Mouse (Mus musculus) midbrain, embryonic 13.5 days (tissue): Measurements from ENCODE around the gene Pxmp2. TPM values are rescaled to one million over a fixed set of nuclear protein-coding genes. Genes with fewer than 3 reads are reported as not detected.

Source experiments
- ATAC-seq: fragments of 200-750 bp; cut with Nextera tagmentation; 2 replicates; pipeline ENCODE4 v1.8.0; 2017; ENCODE audit warnings: mild to moderate bottlenecking, moderate TSS enrichment, moderate library complexity
- H3K27ac ChIP-seq: fragments of 300-500 bp; sonication (generic); 2 replicates; pipeline ENCODE4 v1.5.1; 2015; ENCODE audit warnings: inconsistent platforms, mild to moderate bottlenecking, moderate library complexity
- H3K27me3 ChIP-seq: fragments of 300-500 bp; sonication (generic); 2 replicates; pipeline ENCODE4 v1.6.1; 2015; ENCODE audit warnings: mild to moderate bottlenecking, inconsistent platforms
- H3K36me3 ChIP-seq: fragments of 300-500 bp; sonication (generic); 2 replicates; pipeline ENCODE4 v1.6.1; 2015; ENCODE audit warnings: mild to moderate bottlenecking, inconsistent platforms
- H3K4me1 ChIP-seq: fragments of 300-500 bp; sonication (generic); replicated peaks from 2 replicates; pipeline ENCODE4 v1.6.1; 2015; ENCODE audit warnings: inconsistent platforms
- H3K4me2 ChIP-seq: fragments of 300-500 bp; sonication (generic); replicated peaks from 2 replicates; pipeline ENCODE4 v1.6.1; 2015; ENCODE audit warnings: moderate library complexity, mild to moderate bottlenecking, inconsistent platforms
- H3K4me3 ChIP-seq: fragments of 300-500 bp; sonication (generic); replicated peaks from 2 replicates; pipeline ENCODE4 v1.5.1; 2015; ENCODE audit warnings: mild to moderate bottlenecking, inconsistent platforms
- H3K9ac ChIP-seq: fragments of 300-500 bp; sonication (generic); replicated peaks from 2 replicates; pipeline ENCODE4 v1.6.1; 2015; ENCODE audit warnings: mild to moderate bottlenecking, inconsistent platforms
- H3K9me3 ChIP-seq: fragments of 300-500 bp; sonication (generic); 2 replicates; pipeline ENCODE4 v1.6.1; 2016; ENCODE audit warnings: mild to moderate bottlenecking, inconsistent platforms
- WGBS: fragments of 180-500 bp; shearing (Covaris S2); methylation state at CpG from one replicate; pipeline ENCODE4 v1.1.7; 2015; 5-methylcytosine and 5-hydroxymethylcytosine counted together
- polyA plus RNA-seq: library from polyadenylated mRNA; unstranded; fragments of >200 nt; fragmentation: Nextera tagmentation; extraction: Ambion mirVana; gene quantifications from 2 replicates; pipeline ENCODE4 v1.2.1, GENCODE M21; 2015

Pxmp2 gene
- 9.2 and 10.2 TPM in 2 replicates for polyA plus RNA-seq

GRCm38 (mm10) chr5:110285770-110286445, at the start of gene Pxmp2, which contains the start of gene Pole:
Gene Pxmp2, minus strand, starts transcription at chr5:110286186.
Gene Pole, plus strand, starts transcription at chr5:110286306.
- Histone ChIP-seq H3K9ac (peak within 1 kb of the TSS; percentile 85), H3K27ac (no peak within 1 kb of the TSS), H3K36me3 (peaks cover 5% of the 10 kb centered on the region; the same call in 1 of the 2 replicates)

DNA sequence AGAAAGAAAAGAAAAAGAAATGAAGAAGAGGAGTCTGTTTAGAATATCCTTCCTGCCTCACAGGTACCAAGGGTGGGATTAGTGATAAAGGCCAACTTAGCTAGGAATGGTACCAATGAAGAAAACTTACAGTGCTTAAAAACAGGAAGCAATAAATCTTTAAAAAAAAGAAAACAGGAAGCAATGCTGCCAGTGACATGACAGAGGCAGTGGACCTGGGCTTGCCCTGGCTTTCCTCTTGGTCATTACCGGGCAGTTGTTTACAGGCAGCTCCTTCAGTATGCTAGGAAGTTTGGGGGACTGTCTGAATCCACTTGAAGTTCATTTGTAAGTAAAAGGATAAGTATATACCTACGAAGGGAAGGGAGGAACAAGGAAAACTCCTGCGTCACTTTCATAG, 44.5 kb upstream of the Pxmp2 start:
- WGBS, result 95% methylated on average over 3 of the region's 3 CpGs
- Histone ChIP-seq H3K27me3 (no peaks in the 10 kb centered on the region), H3K9me3 (no peaks in the 10 kb centered on the region), H3K4me1 (no peaks in the 10 kb centered on the region), H3K9ac (no peak overlapping the region), H3K4me2 (no peak overlapping the region), H3K36me3 (peaks cover 77% of the 10 kb centered on the region), H3K4me3 (no peak overlapping the region), H3K27ac (no peak overlapping the region)
- no peak for ATAC-seq

More at GRCm38 (mm10) chr5:110285770-110286445, at the start of gene Pxmp2, which contains the start of gene Pole:
- under 1% methylated on average over 64 of the region's 64 CpGs for WGBS
- Histone ChIP-seq H3K4me2 (peak within 1 kb of the TSS; percentile 93), H3K27me3 (peaks cover 17% of the 10 kb centered on the region), H3K9me3 (no peaks in the 10 kb centered on the region), H3K4me1 (peaks cover 17% of the 10 kb centered on the region), H3K4me3 (peak within 1 kb of the TSS; percentile 77)
- ATAC-seq, result peak; percentile 98

GRCm38 (mm10) chr5:110313127-110313526, 27.1 kb upstream of the Pxmp2 start:
- peaks cover 32% of the 10 kb centered on the region for H3K36me3 ChIP-seq
- H3K9me3 ChIP-seq, result no peaks in the 10 kb centered on the region
- ATAC-seq, result no peak
- H3K27me3 ChIP-seq, result no peaks in the 10 kb centered on the region
- H3K9ac ChIP-seq, result no peak overlapping the region
- H3K4me1 ChIP-seq, result no peaks in the 10 kb centered on the region
- H3K27ac ChIP-seq, result no peak overlapping the region
- H3K4me2 ChIP-seq, result no peak overlapping the region
- no peak overlapping the region for H3K4me3 ChIP-seq
- 95% methylated on average over 3 of the region's 3 CpGs for WGBS

DNA sequence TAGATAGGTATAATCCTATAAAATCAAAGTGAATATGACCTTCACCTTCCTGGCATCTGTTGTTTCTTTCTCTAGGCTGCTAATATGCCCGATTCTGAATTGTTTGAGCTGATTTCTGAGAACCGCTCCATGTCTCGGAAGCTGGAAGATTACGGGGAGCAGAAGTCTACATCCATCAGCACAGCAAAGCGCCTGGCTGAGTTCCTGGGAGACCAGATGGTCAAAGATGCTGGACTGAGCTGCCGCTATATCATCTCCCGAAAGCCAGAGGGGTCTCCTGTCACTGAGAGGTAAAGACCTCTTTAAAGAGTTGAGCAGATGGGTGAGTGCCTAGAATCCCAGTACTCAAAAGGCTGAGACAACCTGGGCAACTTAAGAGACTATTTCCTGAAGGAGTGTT, 22.9 kb upstream of the Pxmp2 start:
- 98% methylated on average over 7 of the region's 7 CpGs for WGBS
- no peak overlapping the region for H3K27ac ChIP-seq
- H3K27me3 ChIP-seq, result no peaks in the 10 kb centered on the region
- no peak for ATAC-seq
- no peak overlapping the region for H3K4me3 ChIP-seq
- no peak overlapping the region for H3K4me2 ChIP-seq
- no peaks in the 10 kb centered on the region for H3K4me1 ChIP-seq
- H3K9me3 ChIP-seq, result no peaks in the 10 kb centered on the region
- no peak overlapping the region for H3K9ac ChIP-seq
- peaks cover 46% of the 10 kb centered on the region for H3K36me3 ChIP-seq

GRCm38 (mm10) chr5:110300591-110300990, 14.6 kb upstream of the Pxmp2 start:
- no peak overlapping the region for H3K27ac ChIP-seq
- 96% methylated on average over 2 of the region's 2 CpGs for WGBS
- peaks cover 70% of the 10 kb centered on the region for H3K36me3 ChIP-seq
- no peak overlapping the region for H3K4me2 ChIP-seq
- H3K9me3 ChIP-seq, result no peaks in the 10 kb centered on the region
- H3K9ac ChIP-seq, result no peak overlapping the region
- H3K4me3 ChIP-seq, result no peak overlapping the region
- no peak for ATAC-seq
- no peaks in the 10 kb centered on the region for H3K4me1 ChIP-seq
- H3K27me3 ChIP-seq, result no peaks in the 10 kb centered on the region

DNA sequence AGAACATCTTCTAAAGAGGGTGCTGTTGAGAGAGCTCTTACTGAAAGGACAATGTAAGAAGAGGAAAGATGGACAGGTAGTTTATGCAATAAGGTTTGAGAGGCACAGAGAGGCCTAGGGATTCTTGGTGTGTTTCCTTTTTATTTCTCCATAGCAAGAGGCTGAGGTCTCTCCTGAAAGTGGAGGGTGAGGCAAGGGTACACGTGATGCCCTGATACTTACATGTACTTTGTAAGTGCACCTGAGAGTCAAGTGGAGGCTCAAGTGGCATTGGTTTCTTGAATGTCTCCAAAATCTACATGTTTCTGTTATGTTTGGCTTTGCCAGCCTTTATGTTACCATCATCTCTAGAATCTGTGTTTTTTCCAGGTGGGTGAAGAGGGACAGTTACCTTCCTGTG, 10.7 kb upstream of the Pxmp2 start:
- ATAC-seq, result no peak
- Histone ChIP-seq H3K4me3 (no peak overlapping the region), H3K4me2 (no peak overlapping the region), H3K36me3 (peaks cover 61% of the 10 kb centered on the region), H3K4me1 (no peaks in the 10 kb centered on the region), H3K9me3 (no peaks in the 10 kb centered on the region), H3K9ac (no peak overlapping the region), H3K27ac (no peak overlapping the region), H3K27me3 (no peaks in the 10 kb centered on the region)
- 96% methylated on average over 1 of the region's 1 CpGs for WGBS

DNA sequence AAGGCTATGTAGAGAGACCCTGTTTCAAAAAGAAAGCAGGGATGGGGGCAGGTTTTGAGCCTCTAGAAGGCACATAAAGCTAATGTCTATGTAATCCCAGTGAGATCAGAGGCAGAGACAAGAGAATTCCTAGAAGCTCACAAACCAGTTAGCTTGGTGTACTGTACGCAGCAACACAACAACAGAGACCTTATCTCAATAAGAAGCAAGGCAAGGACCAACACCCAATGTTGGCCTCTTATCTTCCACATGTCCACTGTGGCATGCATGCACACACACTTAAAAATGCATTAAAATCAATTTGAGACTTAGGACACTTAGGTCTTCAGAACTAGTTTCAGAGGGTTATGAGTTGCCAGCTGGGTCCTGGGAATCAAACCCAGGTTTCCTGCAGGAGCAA, 5.7 kb upstream of the Pxmp2 start:
- H3K4me3 ChIP-seq, result no peak overlapping the region
- H3K9me3 ChIP-seq, result no peaks in the 10 kb centered on the region
- H3K4me2 ChIP-seq, result no peak overlapping the region
- H3K27ac ChIP-seq, result no peak overlapping the region
- peaks cover 8% of the 10 kb centered on the region for H3K4me1 ChIP-seq
- ATAC-seq, result no peak
- 92% methylated on average over 1 of the region's 1 CpGs for WGBS
- no peaks in the 10 kb centered on the region for H3K27me3 ChIP-seq
- H3K36me3 ChIP-seq, result peaks cover 38% of the 10 kb centered on the region
- H3K9ac ChIP-seq, result no peak overlapping the region

DNA sequence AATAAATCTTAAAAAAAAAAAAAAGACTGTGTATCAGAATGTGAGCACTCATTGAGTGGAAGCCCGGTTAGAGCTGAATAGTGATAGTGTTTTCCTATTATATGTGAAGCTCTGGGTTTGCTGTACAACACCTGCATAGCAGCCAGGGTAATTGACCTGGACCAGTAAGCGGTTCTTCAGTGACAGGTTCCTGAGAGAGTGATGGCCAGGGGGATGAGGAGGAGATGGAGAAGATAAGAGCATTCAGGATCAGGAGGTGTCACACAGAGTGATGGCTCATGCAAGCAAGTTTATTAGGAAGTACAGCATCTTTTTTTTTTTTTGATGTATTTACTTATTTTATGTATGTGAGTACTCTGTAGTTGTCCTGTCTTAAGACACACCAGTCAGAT, 1.1 kb upstream of the Pxmp2 start:
- Histone ChIP-seq H3K4me1 (peaks cover 17% of the 10 kb centered on the region), H3K4me2 (peak overlapping the region; percentile 93), H3K27me3 (peaks cover 17% of the 10 kb centered on the region), H3K4me3 (peak overlapping the region; percentile 77; the same call in 1 of the 2 replicates), H3K36me3 (peaks cover 13% of the 10 kb centered on the region; the same call in 1 of the 2 replicates), H3K9me3 (no peaks in the 10 kb centered on the region), H3K27ac (no peak overlapping the region), H3K9ac (no peak overlapping the region)
- WGBS, result 73% methylated on average over 2 of the region's 2 CpGs
- ATAC-seq, result no peak

- peaks cover 11% of the 10 kb centered on the region; the same call in 1 of the 2 replicates for H3K36me3 ChIP-seq
- WGBS, result 2% methylated on average over 31 of the region's 31 CpGs
- H3K4me2 ChIP-seq, result peak overlapping the region; percentile 93
- peak overlapping the region; percentile 85 for H3K9ac ChIP-seq
- peak overlapping the region; percentile 77 for H3K4me3 ChIP-seq
- H3K9me3 ChIP-seq, result no peaks in the 10 kb centered on the region
- no peak overlapping the region for H3K27ac ChIP-seq
- peaks cover 17% of the 10 kb centered on the region for H3K27me3 ChIP-seq
- H3K4me1 ChIP-seq, result peaks cover 17% of the 10 kb centered on the region
- no peak for ATAC-seq
These were observed 579 bp upstream of the Pxmp2 start for GRCm38 (mm10) chr5:110286446-110287083.

DNA sequence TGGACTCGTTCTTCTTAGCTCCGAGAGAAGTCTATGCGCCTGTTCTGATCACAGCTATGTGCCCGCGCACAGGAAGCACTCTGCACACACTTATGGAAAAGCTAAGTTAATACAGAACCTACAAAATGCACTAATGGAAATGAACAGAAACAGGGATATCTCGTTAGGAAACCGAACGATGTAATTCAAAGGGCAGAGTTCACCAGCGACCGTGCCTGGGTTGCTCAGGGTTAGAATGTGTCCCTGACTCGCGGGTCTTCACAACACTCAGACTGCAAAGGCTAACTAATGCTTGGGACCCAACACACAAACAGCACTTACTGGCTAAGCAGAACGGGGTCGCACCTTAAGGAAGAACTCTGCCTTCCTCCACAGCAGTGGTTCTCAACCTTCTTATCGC, 830 bp downstream of the Pxmp2 start:
- H3K27me3 ChIP-seq, result peaks cover 17% of the 10 kb centered on the region
- WGBS, result 12% methylated on average over 15 of the region's 15 CpGs
- ATAC-seq, result no peak
- no peak overlapping the region for H3K27ac ChIP-seq
- H3K36me3 ChIP-seq, result 0 out of 2 replicates have a peak, but pooled peaks cover 1% of the 10 kb centered on the region
- H3K4me3 ChIP-seq, result peak overlapping the region; percentile 77
- 0 out of 2 replicates have a peak overlapping the region, but pooled peaks have one; percentile 85 for H3K9ac ChIP-seq
- peak overlapping the region; percentile 93 for H3K4me2 ChIP-seq
- no peaks in the 10 kb centered on the region for H3K9me3 ChIP-seq
- peaks cover 17% of the 10 kb centered on the region for H3K4me1 ChIP-seq

GRCm38 (mm10) chr5:110284536-110284935, 1.4 kb downstream of the Pxmp2 start:
- no peaks in the 10 kb centered on the region for H3K9me3 ChIP-seq
- H3K4me3 ChIP-seq, result no peak overlapping the region
- no peak overlapping the region for H3K27ac ChIP-seq
- H3K4me1 ChIP-seq, result peaks cover 17% of the 10 kb centered on the region
- 14% methylated on average over 4 of the region's 4 CpGs for WGBS
- no peak for ATAC-seq
- peaks cover 17% of the 10 kb centered on the region for H3K27me3 ChIP-seq
- no peak overlapping the region for H3K9ac ChIP-seq
- no peak overlapping the region for H3K4me2 ChIP-seq
- H3K36me3 ChIP-seq, result no peaks in the 10 kb centered on the region

DNA sequence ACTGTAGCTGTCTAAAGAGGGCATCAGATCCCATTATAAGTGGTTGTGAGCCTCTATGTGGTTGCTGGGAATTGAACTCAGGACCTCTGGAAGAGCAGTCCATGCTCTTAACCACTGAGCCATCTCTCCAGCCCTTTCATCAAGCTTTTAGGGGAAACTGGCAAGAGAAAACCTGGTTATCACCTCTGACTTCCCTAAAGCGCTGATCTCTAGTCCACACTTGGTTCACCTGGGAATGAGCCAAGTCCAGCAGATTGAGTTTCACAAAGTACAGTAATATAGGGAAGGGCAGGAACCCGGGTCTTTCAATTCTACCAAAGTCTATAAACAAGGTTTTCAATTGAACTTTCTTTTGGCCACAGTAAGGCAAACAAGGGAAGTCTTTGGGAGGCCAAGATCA, 4.0 kb downstream of the Pxmp2 start:
- H3K9ac ChIP-seq, result no peak overlapping the region
- WGBS, result 75% methylated on average over 2 of the region's 2 CpGs
- no peaks in the 10 kb centered on the region for H3K36me3 ChIP-seq
- H3K4me2 ChIP-seq, result no peak overlapping the region
- H3K4me3 ChIP-seq, result no peak overlapping the region
- ATAC-seq, result no peak
- H3K9me3 ChIP-seq, result no peaks in the 10 kb centered on the region
- H3K4me1 ChIP-seq, result peaks cover 13% of the 10 kb centered on the region
- H3K27ac ChIP-seq, result no peak overlapping the region
- peaks cover 17% of the 10 kb centered on the region for H3K27me3 ChIP-seq
